Mouse (Mus musculus) frontal cortex, postnatal 25 days (tissue): Measurements from ENCODE around the gene Ndufaf3.

Experiments used
- DNase-seq, 2 experiments: peaks; one replicate each; pipeline ENCODE4 v3.0.0; 2022; ENCODE audit warnings: low spot score in 2 of 2

Gene Ndufaf3

DNA sequence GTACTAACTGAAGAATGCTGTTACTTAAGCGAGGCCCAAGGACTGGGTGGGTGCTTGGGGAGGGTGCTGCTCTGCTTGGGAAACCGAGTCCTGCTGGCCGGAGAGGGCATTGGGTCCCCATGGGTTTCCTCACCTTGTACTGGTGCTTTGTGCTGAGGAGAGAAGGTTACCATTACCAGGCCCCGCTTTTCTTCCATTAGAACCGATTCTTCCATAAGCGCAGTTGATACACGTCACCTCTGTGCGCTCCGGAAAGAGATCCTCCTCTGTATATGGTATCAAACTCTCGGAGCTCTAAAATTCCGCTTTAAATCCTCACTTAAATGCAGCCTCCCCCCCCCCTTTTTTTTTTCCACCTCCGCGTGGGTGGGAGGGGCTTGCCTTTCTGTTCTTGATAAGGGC is 49.3 kb downstream of the Ndufaf3 start:
- peak in 1 of 2 experiments; percentile 19 for DNase-seq

DNA sequence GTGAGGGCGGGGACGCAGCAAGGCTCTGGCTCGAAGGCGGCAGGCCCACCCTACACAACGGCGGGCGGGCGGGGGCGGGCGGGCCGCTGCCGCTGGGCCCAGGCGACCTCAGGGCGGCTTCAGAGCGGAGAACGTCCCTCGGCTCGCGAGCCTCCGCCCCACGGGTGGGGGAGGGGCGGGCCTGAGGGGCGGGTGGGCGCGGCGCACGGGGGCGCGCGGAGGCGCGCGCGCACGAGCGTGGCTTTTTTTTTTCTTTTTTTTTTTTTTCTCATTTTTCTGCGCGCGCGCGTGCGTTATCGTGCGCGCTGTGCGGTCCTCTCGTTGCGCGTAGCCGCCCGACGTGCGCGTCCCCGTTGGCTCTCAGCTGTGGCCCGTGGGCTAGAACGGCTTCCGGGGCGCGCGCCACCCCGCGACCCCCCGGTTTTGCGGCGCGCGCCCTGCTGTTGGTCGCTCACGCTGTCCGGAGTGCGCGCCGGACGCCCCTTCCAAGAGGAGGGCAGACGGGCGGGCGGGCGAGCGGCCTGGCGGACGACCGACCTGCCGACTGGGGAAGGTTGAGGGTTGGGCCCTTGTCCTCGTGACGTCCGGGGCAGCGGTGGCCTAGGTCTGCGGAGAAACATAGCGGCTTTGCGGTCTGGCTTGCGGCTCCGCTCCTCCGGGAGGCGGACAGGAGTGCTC is 49.8 kb downstream of the Ndufaf3 start:
- DNase-seq: peak; percentile 60 to 61

DNA sequence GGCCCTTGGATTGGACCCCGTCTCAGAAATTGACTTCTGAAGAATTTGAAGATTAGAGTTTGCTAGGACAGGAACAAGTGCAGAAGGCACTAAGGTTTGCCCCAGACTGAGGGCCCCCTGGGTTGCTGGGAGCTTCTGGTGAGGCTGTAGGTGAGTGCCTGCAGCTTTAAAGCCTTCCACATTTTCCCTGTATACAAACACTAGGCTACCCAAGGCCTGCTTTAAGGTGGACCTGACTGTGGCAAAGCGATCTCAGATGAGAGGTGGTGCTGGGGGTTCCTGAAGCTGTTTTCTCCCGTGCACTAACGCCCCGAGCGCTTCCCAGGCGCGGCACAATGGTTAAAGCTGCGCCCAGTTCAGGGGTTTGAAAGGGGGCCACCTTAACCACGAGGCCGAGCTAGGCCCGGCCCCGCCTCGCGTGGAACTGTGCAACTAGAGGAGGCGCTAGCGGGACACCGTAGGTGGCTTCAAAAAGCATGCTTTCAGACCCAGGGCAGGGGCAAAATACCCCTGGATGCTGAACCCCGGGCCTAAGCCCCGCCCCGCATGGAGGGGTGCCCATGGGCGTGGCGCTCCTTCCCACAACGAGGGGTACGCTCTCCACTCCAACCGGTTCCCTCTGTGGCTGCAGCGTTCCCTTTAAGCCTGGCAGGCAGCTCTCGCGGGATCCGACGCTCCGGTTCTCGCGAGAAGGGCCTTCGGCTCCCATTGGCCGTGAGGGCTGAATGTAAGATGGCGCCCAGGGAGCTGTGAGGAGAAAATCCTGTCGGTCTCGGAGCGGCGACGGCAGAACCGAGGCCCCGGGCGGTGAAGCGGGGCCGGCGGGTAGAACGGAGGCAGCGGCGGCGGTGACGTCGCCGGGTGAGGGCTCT is 50.6 kb downstream of the Ndufaf3 start, which contains the start of gene Qrich1:
TSS of gene Qrich1 (plus strand) at position 427 of the 872 bp plus-strand sequence.
- peak; percentile 90 to 93 for DNase-seq
